Comparison of ENCODE assay signal across 25 mouse cellular contexts in the genomic region with DNA sequence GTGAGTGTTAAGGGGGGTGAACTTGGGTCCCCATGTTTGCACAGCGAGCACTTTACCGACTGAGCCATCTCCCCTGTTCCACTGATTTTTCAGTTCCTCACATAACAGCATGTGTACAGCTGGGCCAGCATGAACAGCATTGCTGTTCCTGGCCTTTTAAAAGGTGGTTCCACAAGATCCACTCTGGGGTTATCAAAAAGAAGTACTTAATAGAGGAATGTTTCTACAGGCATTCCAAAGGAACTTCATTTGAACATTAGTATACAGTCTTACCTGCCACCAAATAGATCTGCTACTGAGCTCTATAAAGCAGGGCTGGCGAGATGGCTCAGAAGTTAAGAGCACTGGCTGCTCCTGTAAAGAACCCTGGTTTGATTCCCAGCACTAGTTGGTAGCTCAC.
"Had no signal": no experiment of that assay in that cellular context is flagged by ENCODE, and none has a peak within 500 bp of the region (broad histone marks: within the 10 kb centered on the region; RNA-seq: fewer than 3 reads in every experiment).

No protein-coding gene starts in this region.

- ATAC-seq: forebrain, postnatal 0 days; hindbrain, postnatal 0 days; intestine, embryonic 16.5 days had no signal

- DNase-seq: forebrain, postnatal 0 days; gastrocnemius, postnatal 14 days; gastrocnemius, postnatal 36 days; heart, adult 11 months; heart, adult 2 months; heart, postnatal 14 days; heart, postnatal 36 days; kidney, adult 11 months; kidney, adult 2 months; kidney, adult 9 months; kidney, postnatal 14 days; kidney, postnatal 36 days; layer of hippocampus, adult 9-11 months; layer of hippocampus, postnatal 36 days; left cerebral cortex, postnatal 4 days had no signal

- H3K36me3 ChIP-seq: heart, embryonic 13.5 days; heart, embryonic 15.5 days; hindbrain, embryonic 13.5 days; hindbrain, embryonic 15.5 days; kidney, embryonic 15.5 days had no signal

- H3K4me1 ChIP-seq: heart, embryonic 15.5 days; hindbrain, embryonic 13.5 days; hindbrain, embryonic 15.5 days had no signal

- H3K27ac ChIP-seq: heart, adult 2 months; heart, embryonic 13.5 days; heart, embryonic 15.5 days; hindbrain, embryonic 13.5 days; hindbrain, embryonic 15.5 days; hindbrain, postnatal 0 days; kidney, embryonic 15.5 days; kidney, postnatal 0 days; limb, embryonic 13.5 days had no signal

- H3K9ac ChIP-seq: forebrain, postnatal 0 days; heart, embryonic 13.5 days; heart, embryonic 15.5 days; hindbrain, embryonic 13.5 days; hindbrain, embryonic 15.5 days; kidney, embryonic 15.5 days; limb, embryonic 13.5 days had no signal

- H3K4me3 ChIP-seq: heart, adult 2 months; heart, embryonic 13.5 days; heart, embryonic 15.5 days; hindbrain, embryonic 13.5 days; hindbrain, embryonic 15.5 days; kidney, embryonic 15.5 days; limb, embryonic 13.5 days had no signal

- H3K27me3 ChIP-seq: heart, embryonic 15.5 days; hindbrain, embryonic 13.5 days; hindbrain, embryonic 15.5 days; kidney, embryonic 15.5 days; limb, embryonic 13.5 days had no signal

- H3K9me3 ChIP-seq: heart, embryonic 13.5 days; heart, embryonic 15.5 days; hindbrain, embryonic 13.5 days; hindbrain, embryonic 15.5 days; kidney, embryonic 15.5 days; limb, embryonic 13.5 days had no signal

- H3K4me2 ChIP-seq: heart, embryonic 11.5 days; heart, embryonic 13.5 days; heart, embryonic 15.5 days; hindbrain, embryonic 13.5 days; hindbrain, embryonic 15.5 days; kidney, embryonic 15.5 days; limb, embryonic 13.5 days had no signal
